Mouse (Mus musculus): Measurements from ENCODE around the gene Pkp3. TPM values are rescaled to one million over a fixed set of nuclear protein-coding genes. Genes with fewer than 3 reads are reported as not detected.

Gene Pkp3
- 30.0 and 50.9 TPM in 2 replicates for polyA plus RNA-seq (2012; ENCODE audit: low replicate concordance)

DNA sequence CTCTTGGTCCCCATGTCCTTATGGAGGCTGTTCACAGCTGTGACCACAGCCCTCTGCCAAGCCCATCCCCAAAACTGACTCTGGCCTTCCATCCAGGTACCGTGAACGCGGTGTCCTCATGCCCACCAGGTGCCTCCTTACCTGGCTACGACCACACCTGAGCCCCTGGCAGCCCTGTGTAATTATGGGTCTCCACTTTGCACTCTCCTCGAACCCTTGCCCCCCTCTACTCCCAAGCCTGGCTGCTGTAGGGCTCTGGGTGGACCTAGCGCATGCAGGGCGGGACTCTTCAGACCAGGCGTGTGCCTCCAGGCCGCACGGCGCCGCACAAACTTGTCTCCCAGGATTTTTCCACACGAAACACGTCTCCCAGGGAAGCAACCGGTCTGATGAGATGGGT lies at the start of gene Pkp3:
TSS of gene Pkp3 (plus strand) at position 378 of the 400 bp plus-strand sequence.

GRCm38 (mm10) chr7:141028831-141029230 lies 49.2 kb upstream of the Pkp3 start, which contains the start of gene Gm17387:
Gene Gm17387, plus strand, starts transcription at chr7:141029131.

GRCm38 (mm10) chr7:141060426-141061242 lies 17.4 kb upstream of the Pkp3 start, which contains the start of gene B4galnt4:
Gene B4galnt4, plus strand, starts transcription at chr7:141061104.

DNA sequence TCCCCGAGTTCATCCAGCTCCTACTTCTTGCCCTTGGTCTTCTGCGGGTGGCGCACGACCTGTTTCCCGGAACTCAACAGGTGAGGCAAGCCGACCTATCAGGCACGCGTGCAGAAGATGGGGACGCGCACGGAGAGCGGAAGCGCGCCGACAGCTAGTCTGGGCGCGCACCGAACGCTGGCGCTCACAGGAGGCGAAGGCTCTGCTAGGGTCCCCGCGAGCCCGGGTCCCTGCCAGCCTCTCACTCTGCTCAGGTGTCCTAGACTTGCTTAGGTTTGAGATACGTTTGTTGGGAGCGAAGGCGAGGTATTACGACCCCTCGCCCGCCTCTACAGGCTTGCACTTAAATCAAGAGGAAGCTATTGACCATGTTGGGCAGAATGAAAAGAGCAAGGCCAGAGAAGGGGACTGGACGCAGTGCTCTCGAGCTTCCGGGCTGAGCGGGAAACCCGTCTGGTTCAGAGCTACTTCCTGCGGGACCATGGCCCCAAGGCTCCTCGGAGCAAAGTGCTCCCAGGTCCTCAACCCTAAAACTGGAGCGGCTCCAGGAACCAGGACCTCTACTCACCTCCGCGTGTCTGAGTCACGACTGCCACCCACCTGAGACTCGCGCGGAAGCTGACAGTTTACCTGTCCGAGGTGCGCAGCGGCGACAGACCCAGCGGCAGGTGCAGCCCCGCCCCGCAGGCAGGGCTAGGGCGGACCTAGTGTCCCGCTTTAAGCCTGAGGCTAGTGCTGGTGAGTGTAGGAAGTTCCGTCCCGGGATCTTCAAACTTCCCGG lies 22.1 kb downstream of the Pkp3 start, which contains the start of gene Sigirr:
TSS of gene Sigirr (minus strand) at position 662 of the 781 bp plus-strand sequence.

GRCm38 (mm10) chr7:141117636-141118035 lies 39.6 kb downstream of the Pkp3 start, which contains the start of gene Ano9:
Gene Ano9, minus strand, starts transcription at chr7:141117806.

DNA sequence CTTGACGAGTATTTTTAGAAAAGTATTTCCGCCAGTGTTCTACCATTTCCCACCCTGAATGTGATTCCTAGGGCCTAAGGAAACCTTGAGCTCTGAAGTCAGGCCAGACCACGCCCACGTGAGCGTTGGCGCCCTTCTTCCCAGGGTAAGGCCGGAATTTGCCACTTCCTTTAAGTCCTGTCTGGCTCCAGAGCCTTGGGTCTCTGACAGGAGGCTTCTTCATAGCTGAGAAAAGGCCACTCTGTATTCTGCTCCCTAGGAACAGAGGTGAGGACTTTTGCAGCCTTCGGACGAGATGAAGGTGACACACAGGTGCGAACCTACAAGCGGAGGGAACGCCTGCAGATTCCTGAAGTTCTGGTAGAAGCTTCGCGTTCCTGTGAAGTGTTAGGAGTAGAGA lies 44.2 kb downstream of the Pkp3 start, which contains the start of gene Ptdss2:
TSS of gene Ptdss2 (plus strand) at position 138 of the 400 bp plus-strand sequence.

Other genes starting within 250 kb of the Pkp3 start
- not detected in 2 replicates for gene Urah, start 243.2 kb upstream of the Pkp3 start, polyA plus RNA-seq (2012; ENCODE audit: low replicate concordance)
- not detected in 2 replicates for gene Scgb1c1, start 232.7 kb upstream of the Pkp3 start, polyA plus RNA-seq (2012; ENCODE audit: low replicate concordance)
- gene Odf3, start 230.4 kb upstream of the Pkp3 start, polyA plus RNA-seq (2012; ENCODE audit: low replicate concordance), result not detected in 2 replicates
- not detected in 2 replicates for gene Gm45785, start 221.9 kb upstream of the Pkp3 start, polyA plus RNA-seq (2012; ENCODE audit: low replicate concordance)
- 84.4 and 159 TPM in 2 replicates for gene Ric8a, start 221.3 kb upstream of the Pkp3 start, polyA plus RNA-seq (2012; ENCODE audit: low replicate concordance)
- 5.3 and 13.3 TPM in 2 replicates for gene Bet1l, start 220.6 kb upstream of the Pkp3 start, polyA plus RNA-seq (2012; ENCODE audit: low replicate concordance)
- 14.0 and 45.3 TPM in 2 replicates for gene Psmd13, start 196.2 kb upstream of the Pkp3 start, polyA plus RNA-seq (2012; ENCODE audit: low replicate concordance)
- 25.2 and 43.6 TPM in 2 replicates for gene Sirt3, start 195.9 kb upstream of the Pkp3 start, polyA plus RNA-seq (2012; ENCODE audit: low replicate concordance)
- not detected in 2 replicates for gene Cox8b, start 177.8 kb upstream of the Pkp3 start, polyA plus RNA-seq (2012; ENCODE audit: low replicate concordance)
- gene Nlrp6, start 157.3 kb upstream of the Pkp3 start, polyA plus RNA-seq (2012; ENCODE audit: low replicate concordance), result 0.27 TPM in 1 of 2 replicates, not detected in the other
- gene Pgghg, start 136.8 kb upstream of the Pkp3 start, polyA plus RNA-seq (2012; ENCODE audit: low replicate concordance), result 14.9 and 15.1 TPM in 2 replicates
- not detected in 2 replicates for gene Ifitm5, start 127.9 kb upstream of the Pkp3 start, polyA plus RNA-seq (2012; ENCODE audit: low replicate concordance)
- gene Gm45717, start 122.3 kb upstream of the Pkp3 start, polyA plus RNA-seq (2012; ENCODE audit: low replicate concordance), result not detected in 2 replicates
- 17.6 and 125 TPM in 2 replicates for gene Ifitm2, start 122.2 kb upstream of the Pkp3 start, polyA plus RNA-seq (2012; ENCODE audit: low replicate concordance)
- 8.5 TPM in 2 replicates for gene Ifitm1, start 111.0 kb upstream of the Pkp3 start, polyA plus RNA-seq (2012; ENCODE audit: low replicate concordance)
- gene Ifitm3, start 67.4 kb upstream of the Pkp3 start, polyA plus RNA-seq (2012; ENCODE audit: low replicate concordance), result 25.7 and 51.0 TPM in 2 replicates
- gene Ifitm6, start 60.3 kb upstream of the Pkp3 start, polyA plus RNA-seq (2012; ENCODE audit: low replicate concordance), result 4.0 and 4.9 TPM in 2 replicates
- not detected in 2 replicates for gene Gm17387, start 49.1 kb upstream of the Pkp3 start, polyA plus RNA-seq (2012; ENCODE audit: low replicate concordance)
- 3.7 and 11.5 TPM in 2 replicates for gene B4galnt4, start 17.1 kb upstream of the Pkp3 start, polyA plus RNA-seq (2012; ENCODE audit: low replicate concordance)
- gene Sigirr, start 22.4 kb downstream of the Pkp3 start, polyA plus RNA-seq (2012; ENCODE audit: low replicate concordance), result 44.4 and 49.0 TPM in 2 replicates
- not detected in 2 replicates for gene Ano9, start 39.6 kb downstream of the Pkp3 start, polyA plus RNA-seq (2012; ENCODE audit: low replicate concordance)
- gene Ptdss2, start 44.2 kb downstream of the Pkp3 start, polyA plus RNA-seq (2012; ENCODE audit: low replicate concordance), result 25.5 and 46.6 TPM in 2 replicates
- gene Rnh1, start 94.6 kb downstream of the Pkp3 start, polyA plus RNA-seq (2012; ENCODE audit: low replicate concordance), result 9.0 and 40.5 TPM in 2 replicates
- 32.3 and 36.1 TPM in 2 replicates for gene Hras, start 115.8 kb downstream of the Pkp3 start, polyA plus RNA-seq (2012; ENCODE audit: low replicate concordance)
- gene Lrrc56, start 115.9 kb downstream of the Pkp3 start, polyA plus RNA-seq (2012; ENCODE audit: low replicate concordance), result 13.6 and 20.7 TPM in 2 replicates
- 4.7 and 9.3 TPM in 2 replicates for gene Lmntd2, start 135.9 kb downstream of the Pkp3 start, polyA plus RNA-seq (2012; ENCODE audit: low replicate concordance)
- gene Rassf7, start 137.6 kb downstream of the Pkp3 start, polyA plus RNA-seq (2012; ENCODE audit: low replicate concordance), result 18.6 and 26.2 TPM in 2 replicates
- 119 and 133 TPM in 2 replicates for gene Phrf1, start 150.6 kb downstream of the Pkp3 start, polyA plus RNA-seq (2012; ENCODE audit: low replicate concordance)
- gene Irf7, start 188.3 kb downstream of the Pkp3 start, polyA plus RNA-seq (2012; ENCODE audit: low replicate concordance), result 136 and 455 TPM in 2 replicates
- 0.06 and 0.34 TPM in 2 replicates for gene Cdhr5, start 198.6 kb downstream of the Pkp3 start, polyA plus RNA-seq (2012; ENCODE audit: low replicate concordance)
- gene Sct, start 200.9 kb downstream of the Pkp3 start, polyA plus RNA-seq (2012; ENCODE audit: low replicate concordance), result 0.21 TPM in 1 of 2 replicates, not detected in the other
- gene Drd4, start 213.8 kb downstream of the Pkp3 start, polyA plus RNA-seq (2012; ENCODE audit: low replicate concordance), result 0.11 TPM in 1 of 2 replicates, not detected in the other
- 16.9 and 54.5 TPM in 2 replicates for gene Deaf1, start 249.5 kb downstream of the Pkp3 start, polyA plus RNA-seq (2012; ENCODE audit: low replicate concordance)
- 23.7 and 40.6 TPM in 2 replicates for gene Tmem80, start 249.5 kb downstream of the Pkp3 start, polyA plus RNA-seq (2012; ENCODE audit: low replicate concordance)

Measured in hematopoietic multipotent progenitor cell, adult 10-12 weeks (in vitro differentiated cells).